Mouse (Mus musculus) liver, embryonic 11.5 days (tissue): ENCODE results near the gene Ralgapa1. TPM values are rescaled to one million over a fixed set of nuclear protein-coding genes. Genes with fewer than 3 reads are reported as not detected.

Experiments used
- ATAC-seq: fragments of 200-750 bp; cut with Nextera tagmentation; replicated peaks from 2 replicates; pipeline ENCODE4 v1.8.0; 2017; ENCODE audit warnings: moderate number of reproducible peaks, mild to moderate bottlenecking, moderate TSS enrichment, moderate library complexity; ENCODE audit not compliant: low FRiP score
- DNase-seq: peaks from one replicate; pipeline ENCODE4 v3.0.0-alpha.2; 2017; ENCODE audit warnings: low spot score
- H3K27ac ChIP-seq: fragments of 300-500 bp; sonication (generic); 2 replicates; pipeline ENCODE4 v1.5.1; 2014; ENCODE audit warnings: mild to moderate bottlenecking, low read depth, low read length, control low read depth
- H3K27me3 ChIP-seq: fragments of 300-500 bp; sonication (generic); replicated peaks from 2 replicates; pipeline ENCODE4 v1.6.1; 2014; ENCODE audit warnings: low read length, mixed read lengths; ENCODE audit not compliant: control insufficient read depth, insufficient read depth
- H3K36me3 ChIP-seq: fragments of 300-500 bp; sonication (generic); 2 replicates; pipeline ENCODE4 v1.6.1; 2014; ENCODE audit warnings: mild to moderate bottlenecking, low read length, moderate library complexity, mixed read lengths; ENCODE audit not compliant: control insufficient read depth, insufficient read depth
- H3K4me1 ChIP-seq: fragments of 300-500 bp; sonication (generic); replicated peaks from 2 replicates; pipeline ENCODE4 v1.6.1; 2014; ENCODE audit warnings: low read length, mixed read lengths; ENCODE audit not compliant: control insufficient read depth, insufficient read depth
- H3K4me2 ChIP-seq: fragments of 300-500 bp; sonication (generic); 2 replicates; pipeline ENCODE4 v1.6.1; 2014; ENCODE audit warnings: mild to moderate bottlenecking, control low read depth, moderate library complexity
- H3K4me3 ChIP-seq: fragments of 300-500 bp; sonication (generic); 2 replicates; pipeline ENCODE4 v1.5.1; 2014; ENCODE audit warnings: low read depth, low read length, control low read depth
- H3K9ac ChIP-seq: fragments of 300-500 bp; sonication (generic); 2 replicates; pipeline ENCODE4 v1.6.1; 2014; ENCODE audit warnings: low read depth, low read length, control low read depth
- H3K9me3 ChIP-seq: fragments of 300-500 bp; sonication (generic); 2 replicates; pipeline ENCODE4 v1.6.1; 2016; ENCODE audit warnings: low read length, inconsistent platforms, mixed read lengths; ENCODE audit not compliant: control insufficient read depth
- WGBS: fragments of 180-500 bp; shearing (Covaris S2); extraction: QIAGEN DNeasy Blood & Tissue Kit; methylation state at CpG from one replicate; pipeline ENCODE4 v1.1.7; 2014; 5-methylcytosine and 5-hydroxymethylcytosine counted together
- polyA plus RNA-seq: library from polyadenylated mRNA; unstranded; fragments of >200 nt; fragmentation: Nextera tagmentation; extraction: Ambion mirVana; gene quantifications from 2 replicates; pipeline ENCODE4 v1.2.1, GENCODE M21; 2014

Gene Ralgapa1
- polyA plus RNA-seq: 12.0 and 12.3 TPM in 2 replicates

DNA sequence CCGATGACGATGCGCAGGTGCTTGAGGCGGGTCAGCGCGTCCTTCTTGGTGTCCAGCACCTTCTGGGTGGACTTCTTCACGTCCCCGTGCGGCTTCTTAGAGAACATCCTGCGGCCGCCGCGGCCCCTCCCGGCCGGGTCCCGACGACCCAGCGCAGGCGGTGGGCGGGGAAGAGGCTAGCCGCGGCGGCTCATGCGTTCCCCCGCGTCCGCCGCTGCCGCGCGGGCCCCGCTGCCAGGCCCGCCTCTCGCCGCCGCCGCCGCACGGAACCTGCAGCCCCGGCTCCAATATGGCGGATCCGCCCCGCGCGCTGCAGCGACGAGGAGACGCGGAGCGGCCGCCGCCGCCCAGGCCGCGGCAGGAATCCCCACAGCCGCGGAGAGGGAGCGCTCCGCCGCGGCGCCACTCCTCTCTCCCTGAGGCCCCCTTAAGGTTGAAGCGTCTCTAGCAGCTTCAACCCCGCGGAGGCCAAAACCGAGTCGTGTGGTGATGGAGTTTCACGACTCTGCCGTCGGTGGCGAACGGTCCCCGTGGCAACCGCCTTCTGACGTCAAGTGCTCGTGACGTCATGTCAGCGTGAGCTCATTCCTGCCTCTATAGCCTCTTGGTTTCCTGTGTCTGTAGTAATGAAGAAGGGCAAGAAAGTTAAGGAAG, at the start of gene Ralgapa1:
Ralgapa1 (minus strand) TSS at position 507 of the 654 bp plus-strand sequence.
- H3K27me3 ChIP-seq: no peaks in the 10 kb centered on the region
- under 1% methylated on average over 72 of the region's 78 CpGs for whole genome bisulfite sequencing
- H3K4me3 ChIP-seq: peak within 1 kb of the TSS; percentile 90
- H3K9me3 ChIP-seq: no peaks in the 10 kb centered on the region
- DNase-seq (peak; percentile 88), ATAC-seq (peak; percentile 92)
- no peaks in the 10 kb centered on the region for H3K4me1 ChIP-seq
- H3K27ac ChIP-seq: peak within 1 kb of the TSS; percentile 91
- peak within 1 kb of the TSS; percentile 83 for H3K9ac ChIP-seq
- H3K4me2 ChIP-seq: peak within 1 kb of the TSS; percentile 79
- H3K36me3 ChIP-seq: no peaks in the 10 kb centered on the region

DNA sequence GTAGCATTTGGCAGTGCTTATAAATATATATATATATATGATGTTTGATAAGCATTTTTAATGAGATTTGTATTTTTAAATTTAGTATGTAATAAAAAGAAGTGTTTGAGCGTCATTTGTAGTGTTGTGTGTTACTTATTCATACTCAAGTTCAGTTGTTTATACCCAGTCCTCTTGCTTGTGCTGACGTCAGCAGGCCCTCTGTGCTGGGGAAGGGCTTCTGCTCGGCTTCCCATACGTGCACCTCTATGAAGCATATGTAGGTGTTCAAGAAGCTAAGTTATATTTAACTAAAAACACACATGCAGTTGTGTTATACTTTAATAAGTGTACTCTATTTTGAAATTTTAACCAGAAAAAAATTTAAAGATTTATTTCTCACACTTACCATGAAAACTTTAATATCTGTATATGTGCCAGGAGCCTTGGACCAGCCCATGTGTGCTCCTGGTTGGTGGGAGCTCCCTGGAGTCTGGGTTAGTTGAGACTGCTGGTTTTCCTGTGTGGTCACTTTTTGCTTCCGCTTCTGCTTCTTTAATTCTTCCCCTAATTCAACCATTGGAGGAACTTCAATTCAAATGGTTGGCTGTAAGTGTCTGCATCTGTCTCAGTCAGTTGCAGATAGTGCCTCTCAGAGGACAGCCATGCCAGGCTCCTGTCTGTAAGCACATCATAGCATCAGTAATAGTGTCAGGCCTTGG, 48.8 kb upstream of the Ralgapa1 start:
- DNase-seq: no peak

DNA sequence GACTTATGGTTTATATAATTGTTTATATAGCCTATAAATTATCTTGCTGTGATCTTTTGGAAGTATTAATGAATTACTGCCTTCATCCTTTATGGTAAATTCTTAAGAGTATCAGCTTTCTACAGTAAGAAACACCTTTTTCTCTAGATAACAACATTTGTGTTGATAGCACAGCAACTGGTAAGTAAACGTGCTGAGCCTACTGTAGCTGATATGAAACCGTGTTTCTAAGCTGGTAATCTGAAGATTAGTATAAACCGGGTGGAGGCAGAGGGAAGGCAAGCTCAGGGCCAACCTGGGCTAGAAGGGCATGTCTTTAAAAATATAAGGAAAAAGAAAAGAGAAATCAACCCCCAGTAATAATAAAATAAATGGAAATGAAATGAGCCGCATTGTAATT, 46.8 kb upstream of the Ralgapa1 start:
- H3K4me2 ChIP-seq: no peak overlapping the region
- no peak for DNase-seq
- no peaks in the 10 kb centered on the region for H3K27me3 ChIP-seq
- peaks cover 24% of the 10 kb centered on the region for H3K36me3 ChIP-seq
- no peak overlapping the region for H3K27ac ChIP-seq
- H3K4me3 ChIP-seq: no peak overlapping the region
- ATAC-seq: peak; percentile 68
- no peaks in the 10 kb centered on the region for H3K4me1 ChIP-seq
- 65% methylated on average over 4 of the region's 4 CpGs for WGBS
- no peak overlapping the region for H3K9ac ChIP-seq
- H3K9me3 ChIP-seq: no peaks in the 10 kb centered on the region

More for the DNA sequence above, 48.8 kb upstream of the Ralgapa1 start:
- WGBS: 77% methylated on average over 5 of the region's 5 CpGs
- peaks cover 24% of the 10 kb centered on the region for H3K36me3 ChIP-seq
- no peaks in the 10 kb centered on the region for H3K27me3 ChIP-seq
- H3K27ac ChIP-seq: no peak overlapping the region
- no peak overlapping the region for H3K9ac ChIP-seq
- ATAC-seq: no peak
- no peak overlapping the region for H3K4me2 ChIP-seq
- H3K9me3 ChIP-seq: no peaks in the 10 kb centered on the region
- H3K4me3 ChIP-seq: no peak overlapping the region
- no peaks in the 10 kb centered on the region for H3K4me1 ChIP-seq

DNA sequence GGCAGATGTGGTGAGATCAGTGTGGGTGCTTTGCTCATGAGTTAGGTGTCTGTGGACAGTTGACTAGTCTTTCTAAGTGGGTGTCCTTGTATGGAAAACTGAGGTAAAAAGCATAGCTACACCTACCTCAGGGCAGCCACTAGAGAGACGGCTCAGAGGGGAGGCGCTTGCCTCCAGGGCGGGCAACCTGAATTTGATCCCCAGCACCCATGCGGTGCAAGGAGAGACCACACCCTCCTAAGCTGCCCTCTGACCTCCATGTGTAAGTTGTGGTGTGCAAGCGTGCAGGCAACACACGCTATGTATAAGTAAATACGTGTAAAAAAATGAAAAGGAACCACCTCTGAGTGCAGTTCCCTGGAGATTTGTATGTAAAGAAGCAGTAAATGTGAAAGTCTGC, 39.7 kb upstream of the Ralgapa1 start:
- H3K4me2 ChIP-seq: no peak overlapping the region
- DNase-seq (no peak), ATAC-seq (no peak)
- peaks cover 24% of the 10 kb centered on the region for H3K36me3 ChIP-seq
- peak overlapping the region; percentile 70; the same call in 1 of the 2 replicates for H3K27ac ChIP-seq
- H3K4me3 ChIP-seq: no peak overlapping the region
- no peak overlapping the region for H3K9ac ChIP-seq
- H3K9me3 ChIP-seq: peaks cover 12% of the 10 kb centered on the region
- no peaks in the 10 kb centered on the region for H3K27me3 ChIP-seq
- 81% methylated on average over 7 of the region's 7 CpGs for WGBS
- H3K4me1 ChIP-seq: peaks cover 2% of the 10 kb centered on the region

DNA sequence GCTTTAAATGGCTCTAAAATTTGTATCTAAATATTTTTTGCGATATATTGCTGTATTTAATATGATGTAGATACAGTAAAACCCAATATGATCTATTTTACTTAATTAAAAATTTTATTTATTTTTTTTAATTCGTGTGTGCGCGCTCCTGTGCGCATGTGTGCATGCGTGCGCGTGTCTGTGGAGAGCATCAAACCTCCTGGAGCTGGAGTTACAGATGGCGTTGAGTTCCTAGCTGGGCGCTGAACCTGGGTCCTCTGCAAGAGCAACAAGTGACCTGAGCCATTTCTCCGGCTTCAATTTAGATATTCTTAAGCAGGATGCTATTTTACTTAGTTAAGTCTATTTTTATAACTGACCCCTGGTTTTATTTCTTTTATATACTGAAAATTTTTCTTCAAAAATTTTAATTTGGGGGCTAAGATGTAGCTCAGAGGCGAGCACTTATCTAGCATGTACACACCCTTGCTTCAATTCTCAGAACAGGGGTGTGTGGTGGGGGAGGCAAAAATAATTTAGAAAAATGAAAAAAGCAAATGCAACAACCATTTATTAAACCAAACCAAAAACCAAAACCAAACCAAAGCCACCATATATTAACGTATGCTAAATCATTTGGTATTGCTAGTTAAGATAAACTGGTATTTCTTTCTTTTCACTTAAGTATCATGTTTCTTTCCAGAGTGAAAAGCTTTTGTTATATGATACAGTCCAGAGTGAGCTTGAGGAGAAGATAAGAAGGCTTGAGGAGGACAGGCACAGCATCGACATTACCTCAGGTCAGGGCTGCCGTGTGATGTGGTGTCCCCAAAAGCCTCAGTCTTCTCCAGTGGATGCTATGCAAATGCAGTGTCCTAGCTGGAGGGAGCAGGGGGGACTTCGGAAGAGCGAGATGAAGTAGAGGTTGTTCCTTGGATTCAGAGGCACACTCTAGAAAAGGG, 38.7 kb upstream of the Ralgapa1 start:
- H3K9me3 ChIP-seq: peaks cover 12% of the 10 kb centered on the region
- 79% methylated on average over 17 of the region's 17 CpGs for WGBS
- DNase-seq (no peak), ATAC-seq (peak; percentile 88)
- H3K4me3 ChIP-seq: no peak overlapping the region
- H3K4me1 ChIP-seq: peaks cover 2% of the 10 kb centered on the region
- no peaks in the 10 kb centered on the region for H3K27me3 ChIP-seq
- peaks cover 23% of the 10 kb centered on the region for H3K36me3 ChIP-seq
- peak overlapping the region; percentile 43; the same call in 1 of the 2 replicates for H3K4me2 ChIP-seq
- peak overlapping the region; percentile 21; the same call in 1 of the 2 replicates for H3K9ac ChIP-seq
- peak overlapping the region; percentile 70 for H3K27ac ChIP-seq

DNA sequence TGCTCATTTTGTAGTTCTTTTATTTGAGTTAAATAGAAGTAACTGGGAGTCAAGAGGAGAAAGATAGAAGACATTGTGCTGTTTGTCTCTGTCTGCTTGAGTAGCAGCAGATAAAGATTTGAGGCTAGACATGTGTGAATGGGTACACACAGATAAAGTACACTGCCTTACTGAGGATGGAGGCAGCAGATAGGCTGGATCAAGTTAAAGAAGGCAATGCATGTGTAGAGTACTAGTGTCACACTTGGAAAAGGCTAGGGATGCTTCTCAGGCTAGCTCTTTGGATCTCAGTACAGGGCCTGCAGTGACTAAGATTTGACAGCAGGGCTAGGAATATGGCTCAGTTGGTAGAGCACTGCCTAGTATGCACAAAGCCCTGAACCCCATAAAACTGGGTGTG, 29.7 kb upstream of the Ralgapa1 start:
- Histone ChIP-seq H3K27ac (peak overlapping the region; percentile 19; the same call in 1 of the 2 replicates), H3K9me3 (peaks cover 3% of the 10 kb centered on the region), H3K4me3 (no peak overlapping the region), H3K4me2 (peak overlapping the region; percentile 7), H3K27me3 (no peaks in the 10 kb centered on the region), H3K4me1 (peaks cover 6% of the 10 kb centered on the region), H3K9ac (no peak overlapping the region), H3K36me3 (peaks cover 10% of the 10 kb centered on the region)
- DNase-seq (no peak), ATAC-seq (peak; percentile 97)

DNA sequence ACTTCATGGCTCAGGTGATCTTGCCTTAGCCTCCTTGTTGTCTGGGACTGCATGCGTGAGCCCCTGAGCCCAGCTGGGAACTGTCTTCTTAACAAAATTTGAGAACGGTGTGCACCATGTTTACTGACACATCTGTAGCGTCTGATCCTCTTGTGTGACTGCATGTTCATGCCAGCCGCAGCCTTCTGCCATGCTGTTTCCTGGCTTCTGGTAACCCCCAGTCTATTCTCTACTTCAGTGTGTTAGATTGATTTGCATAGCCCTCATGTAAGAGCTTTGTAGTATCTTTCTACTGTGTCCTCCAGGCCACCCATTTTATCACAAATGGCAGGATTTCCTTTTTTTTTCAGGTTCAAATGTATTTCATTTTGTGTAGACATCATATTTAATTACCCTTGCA, 26.9 kb upstream of the Ralgapa1 start:
- 94% methylated on average over 4 of the region's 4 CpGs for WGBS
- ATAC-seq: no peak

DNA sequence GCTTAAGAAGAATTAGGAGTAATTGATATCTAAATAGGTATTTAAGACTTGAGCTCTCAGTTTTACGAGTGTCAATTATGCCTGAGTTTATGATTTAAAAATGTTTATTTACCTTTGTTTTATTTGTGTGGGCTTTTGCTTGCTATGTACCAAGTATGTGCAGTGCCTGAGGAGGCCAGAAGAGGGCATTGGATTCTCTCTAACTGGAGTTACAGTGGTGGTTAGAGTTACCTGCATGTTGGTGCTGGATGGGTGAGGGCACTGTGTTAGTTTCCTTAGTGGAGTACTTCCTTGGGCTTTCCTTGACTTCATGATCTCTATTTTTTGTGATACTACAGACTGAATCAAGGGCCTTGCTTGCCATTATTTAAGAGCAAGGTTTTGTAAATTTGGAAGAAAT, 25.8 kb upstream of the Ralgapa1 start:
- Histone ChIP-seq H3K4me1 (peaks cover 6% of the 10 kb centered on the region), H3K9ac (no peak overlapping the region), H3K27ac (no peak overlapping the region), H3K27me3 (no peaks in the 10 kb centered on the region), H3K4me3 (no peak overlapping the region), H3K36me3 (peaks cover 9% of the 10 kb centered on the region), H3K4me2 (no peak overlapping the region), H3K9me3 (peaks cover 3% of the 10 kb centered on the region; the same call in 1 of the 2 replicates)
- ATAC-seq (no peak), DNase-seq (no peak)
- 66% methylated on average over 1 of the region's 1 CpGs for WGBS

More for the DNA sequence above, 26.9 kb upstream of the Ralgapa1 start:
- peaks cover 6% of the 10 kb centered on the region for H3K4me1 ChIP-seq
- no peak for DNase-seq
- no peak overlapping the region for H3K4me3 ChIP-seq
- H3K9ac ChIP-seq: no peak overlapping the region
- no peak overlapping the region for H3K4me2 ChIP-seq
- H3K27ac ChIP-seq: no peak overlapping the region
- peaks cover 9% of the 10 kb centered on the region for H3K36me3 ChIP-seq
- peaks cover 3% of the 10 kb centered on the region; the same call in 1 of the 2 replicates for H3K9me3 ChIP-seq
- no peaks in the 10 kb centered on the region for H3K27me3 ChIP-seq
